Mouse (Mus musculus): ENCODE data around the gene Tbx20. TPM values are rescaled to one million over a fixed set of nuclear protein-coding genes. Genes with fewer than 3 reads are reported as not detected.

Tbx20 gene
- not detected in 2 replicates for polyA plus RNA-seq (2021; fragmentation: Nextera tagmentation)
- long read RNA-seq, experiment 1 = 0 reads
- long read RNA-seq, experiment 2 = 0 reads

GRCm38 (mm10) chr9:24774160-24774969, at the start of gene Tbx20:
Gene Tbx20 (minus strand): TSS chr9:24774303.

GRCm38 (mm10) chr9:24695700-24696404, 78.3 kb downstream of the Tbx20 start, which contains the start of gene Dpy19l2:
Gene Dpy19l2 (minus strand): TSS chr9:24696293.

Other genes with a start within 250 kb of the Tbx20 start
- not detected in 2 replicates for gene Cypt4, start 149.1 kb downstream of the Tbx20 start, polyA plus RNA-seq (2021; fragmentation: Nextera tagmentation)
- 0.39 and 0.48 TPM in 2 replicates for gene Dpy19l2, start 78.0 kb downstream of the Tbx20 start, polyA plus RNA-seq (2021; fragmentation: Nextera tagmentation)

Measured in layer of hippocampus, adult 6 months (tissue).